Mouse (Mus musculus) embryonic facial prominence, embryonic 13.5 days (tissue): ENCODE measurements at regions not wholly inside any gene's neighbourhood (a gene's known extent, or its start where the extent isn't known, plus 50 kb on each side); places are given as distances from the start of the nearest gene placed in this dataset.

Experiments used
- ATAC-seq: fragments of 200-750 bp; cut with Nextera tagmentation; 2 replicates; pipeline ENCODE4 v1.8.0; 2017; ENCODE audit warnings: low read depth; ENCODE audit not compliant: insufficient number of reproducible peaks, insufficient read depth, low FRiP score, low TSS enrichment
- H3K27ac ChIP-seq: fragments of 300-500 bp; sonication (generic); 2 replicates; pipeline ENCODE4 v1.5.1; 2015; ENCODE audit warnings: moderate library complexity, mild to moderate bottlenecking, inconsistent platforms
- H3K27me3 ChIP-seq: fragments of 300-500 bp; sonication (generic); 2 replicates; pipeline ENCODE4 v1.6.1; 2015; ENCODE audit warnings: mild to moderate bottlenecking, inconsistent platforms
- H3K36me3 ChIP-seq: fragments of 300-500 bp; sonication (generic); 2 replicates; pipeline ENCODE4 v1.6.1; 2015; ENCODE audit warnings: mild to moderate bottlenecking, inconsistent platforms
- H3K4me1 ChIP-seq: fragments of 300-500 bp; sonication (generic); 2 replicates; pipeline ENCODE4 v1.6.1; 2015; ENCODE audit warnings: inconsistent platforms
- H3K4me2 ChIP-seq: fragments of 300-500 bp; sonication (generic); 2 replicates; pipeline ENCODE4 v1.6.1; 2015; ENCODE audit warnings: moderate library complexity, mild to moderate bottlenecking, inconsistent platforms
- H3K4me3 ChIP-seq: fragments of 300-500 bp; sonication (generic); 2 replicates; pipeline ENCODE4 v1.5.1; 2015; ENCODE audit warnings: mild to moderate bottlenecking, inconsistent platforms
- H3K9ac ChIP-seq: fragments of 300-500 bp; sonication (generic); 2 replicates; pipeline ENCODE4 v1.6.1; 2015; ENCODE audit warnings: mild to moderate bottlenecking, inconsistent platforms
- H3K9me3 ChIP-seq: fragments of 300-500 bp; sonication (generic); 2 replicates; pipeline ENCODE4 v1.6.1; 2016; ENCODE audit warnings: inconsistent platforms
- WGBS: fragments of 180-500 bp; shearing (Covaris S2); methylation state at CpG from one replicate; pipeline ENCODE4 v1.1.7; 2015; ENCODE audit warnings: mixed read lengths; 5-methylcytosine and 5-hydroxymethylcytosine counted together

DNA sequence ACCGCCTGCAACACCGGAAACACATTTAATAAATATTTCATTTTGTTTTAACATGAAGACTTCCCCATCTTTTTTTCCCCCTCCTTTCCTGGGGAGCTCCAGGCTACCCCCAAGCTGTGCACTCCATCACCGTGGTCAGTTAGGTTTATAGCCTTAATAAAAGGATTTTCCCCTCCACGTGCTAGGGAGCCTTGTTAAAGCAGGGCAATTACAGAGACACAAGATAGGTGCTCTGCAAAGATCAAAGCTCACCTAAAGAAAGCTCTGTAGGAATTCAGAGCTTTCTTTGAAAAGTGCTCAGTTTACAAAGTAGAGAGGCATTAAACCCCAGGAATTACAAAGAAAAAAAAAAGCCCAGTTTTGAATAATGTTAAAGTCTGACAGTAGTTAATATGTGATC is 61.6 kb upstream of the Etaa1 start:
- Histone ChIP-seq H3K27me3 (no peaks in the 10 kb centered on the region), H3K4me2 (no peak overlapping the region), H3K36me3 (no peaks in the 10 kb centered on the region), H3K4me3 (no peak overlapping the region), H3K4me1 (peaks cover 16% of the 10 kb centered on the region), H3K27ac (no peak overlapping the region), H3K9me3 (no peaks in the 10 kb centered on the region), H3K9ac (no peak overlapping the region)
- 19% methylated on average over 4 of the region's 4 CpGs for WGBS
- ATAC-seq = no peak

DNA sequence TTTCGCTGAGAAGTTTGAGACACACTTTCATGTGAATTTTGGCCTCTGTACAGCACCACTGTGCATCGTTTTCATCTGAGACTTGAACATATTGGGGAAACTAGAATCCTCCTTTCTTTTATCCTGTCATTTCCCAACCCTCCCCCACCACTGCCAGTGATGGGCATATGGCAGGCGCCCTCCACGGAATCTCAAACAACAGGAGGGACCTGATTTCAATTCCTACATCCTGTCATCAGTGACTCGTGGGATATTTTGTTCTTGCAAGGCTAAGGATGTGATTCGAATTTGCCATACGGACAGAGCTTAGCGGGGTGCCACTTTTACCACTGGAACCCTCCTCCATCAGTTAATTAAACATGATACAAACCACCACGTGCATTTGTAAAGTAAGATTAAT is 60.9 kb upstream of the Etaa1 start:
- H3K27me3 ChIP-seq = no peaks in the 10 kb centered on the region
- no peak overlapping the region for H3K27ac ChIP-seq
- H3K9ac ChIP-seq = no peak overlapping the region
- WGBS = 10% methylated on average over 9 of the region's 9 CpGs
- H3K4me2 ChIP-seq = peak overlapping the region; percentile 35; the same call in 1 of the 2 replicates
- no peak overlapping the region for H3K4me3 ChIP-seq
- no peaks in the 10 kb centered on the region for H3K9me3 ChIP-seq
- H3K36me3 ChIP-seq = no peaks in the 10 kb centered on the region
- ATAC-seq = no peak
- peaks cover 16% of the 10 kb centered on the region for H3K4me1 ChIP-seq

DNA sequence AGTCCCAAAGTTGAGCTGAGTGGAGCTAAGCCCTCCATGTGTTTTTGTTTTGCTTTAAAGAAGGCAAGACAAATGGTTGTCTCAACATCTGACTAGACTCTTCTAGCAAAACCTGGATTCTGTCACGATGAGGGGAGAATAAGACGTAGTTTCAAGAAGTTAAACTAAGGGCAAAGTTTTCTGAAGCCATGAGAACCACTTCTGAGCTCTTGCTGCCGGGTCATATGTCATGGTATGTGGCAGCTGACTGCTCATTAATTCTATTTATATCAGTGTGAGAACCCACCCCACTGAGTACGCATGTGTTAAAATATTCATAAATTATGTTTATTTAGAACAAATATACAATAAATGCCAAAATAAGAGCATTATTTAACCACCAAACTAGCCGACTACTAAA is 58.4 kb upstream of the Etaa1 start:
- peaks cover 16% of the 10 kb centered on the region for H3K4me1 ChIP-seq
- no peak overlapping the region for H3K27ac ChIP-seq
- H3K4me2 ChIP-seq = no peak overlapping the region
- no peak overlapping the region for H3K9ac ChIP-seq
- no peak overlapping the region for H3K4me3 ChIP-seq
- ATAC-seq = no peak
- WGBS = 45% methylated on average over 5 of the region's 5 CpGs
- no peaks in the 10 kb centered on the region for H3K27me3 ChIP-seq
- no peaks in the 10 kb centered on the region for H3K9me3 ChIP-seq
- H3K36me3 ChIP-seq = no peaks in the 10 kb centered on the region

DNA sequence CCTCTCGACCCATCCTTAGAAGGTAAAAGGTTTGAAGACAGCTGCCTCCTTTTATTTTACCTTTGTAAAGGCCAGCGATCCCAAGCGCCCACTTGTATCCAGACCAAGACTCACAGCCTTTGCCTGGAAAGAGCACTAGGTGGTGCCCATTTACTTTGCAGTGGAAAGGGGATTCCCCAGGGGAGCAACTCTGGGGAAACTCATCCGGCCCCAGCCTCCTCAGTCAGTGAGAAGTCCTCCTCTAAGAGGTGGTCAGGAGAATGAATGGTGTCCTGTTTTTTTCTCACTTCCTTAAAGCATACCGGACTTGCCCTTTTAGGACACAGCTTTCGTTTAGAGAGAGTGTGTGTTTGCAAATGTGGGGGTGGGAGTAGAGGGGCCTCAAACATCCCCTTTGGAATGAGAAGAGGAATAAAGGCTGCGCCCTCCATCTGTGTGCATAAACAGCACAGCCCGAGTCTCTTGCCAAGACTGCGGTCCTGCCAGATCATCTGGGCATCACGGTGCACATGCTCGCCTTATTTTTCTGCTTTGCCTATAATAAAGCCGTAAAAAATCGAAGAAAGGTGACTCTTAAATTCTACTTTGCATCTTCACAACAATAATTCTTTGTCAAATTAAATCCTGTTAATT is 57.5 kb upstream of the Etaa1 start:
- Histone ChIP-seq H3K9ac (no peak overlapping the region), H3K4me2 (peak overlapping the region; percentile 52), H3K27me3 (no peaks in the 10 kb centered on the region), H3K27ac (no peak overlapping the region), H3K36me3 (no peaks in the 10 kb centered on the region), H3K9me3 (no peaks in the 10 kb centered on the region), H3K4me1 (peaks cover 16% of the 10 kb centered on the region), H3K4me3 (peak overlapping the region; percentile 17)
- no peak for ATAC-seq
- WGBS = 11% methylated on average over 13 of the region's 13 CpGs

- no peak overlapping the region for H3K9ac ChIP-seq
- no peaks in the 10 kb centered on the region for H3K9me3 ChIP-seq
- H3K36me3 ChIP-seq = no peaks in the 10 kb centered on the region
- 89% methylated on average over 6 of the region's 6 CpGs for WGBS
- ATAC-seq = no peak
- H3K27ac ChIP-seq = no peak overlapping the region
- no peak overlapping the region for H3K4me2 ChIP-seq
- H3K4me3 ChIP-seq = no peak overlapping the region
- H3K27me3 ChIP-seq = no peaks in the 10 kb centered on the region
- peaks cover 8% of the 10 kb centered on the region; the same call in 1 of the 2 replicates for H3K4me1 ChIP-seq
Measured at GRCm38 (mm10) chr11:18008140-18008539, 54.5 kb upstream of the Etaa1 start.
